Mouse (Mus musculus): Measurements from ENCODE around the gene Stk39.

The Stk39 gene

GRCm38 (mm10) chr2:68386313-68386863 lies 85.7 kb downstream of the Stk39 start:
- no peak for DNase-seq (ENCODE audit: low read depth, low spot score)
- Histone ChIP-seq H3K36me3 (ENCODE audit: control insufficient read depth, insufficient read depth, low read length, poor library complexity, severe bottlenecking) (no peaks in the 10 kb centered on the region), H3K27me3 (ENCODE audit: control insufficient read depth, insufficient read depth, low read length, poor library complexity, severe bottlenecking) (no peaks in the 10 kb centered on the region)

- no peaks in the 10 kb centered on the region for H3K27me3 ChIP-seq (ENCODE audit: control insufficient read depth, insufficient read depth, low read length, poor library complexity, severe bottlenecking)
- no peak for DNase-seq (ENCODE audit: low read depth, low spot score)
These were observed 86.3 kb downstream of the Stk39 start for GRCm38 (mm10) chr2:68385654-68386312.

GRCm38 (mm10) chr2:68383964-68384363 lies 88.1 kb downstream of the Stk39 start:
- no peaks in the 10 kb centered on the region for H3K27me3 ChIP-seq (ENCODE audit: control insufficient read depth, insufficient read depth, low read length, poor library complexity, severe bottlenecking)
- no peak for DNase-seq (ENCODE audit: low read depth, low spot score)
- no peaks in the 10 kb centered on the region for H3K36me3 ChIP-seq (ENCODE audit: control insufficient read depth, insufficient read depth, low read length, poor library complexity, severe bottlenecking)

More at GRCm38 (mm10) chr2:68385654-68386312, 86.3 kb downstream of the Stk39 start:
- H3K36me3 ChIP-seq (ENCODE audit: control insufficient read depth, insufficient read depth, low read length, poor library complexity, severe bottlenecking) = no peaks in the 10 kb centered on the region

- H3K36me3 ChIP-seq (ENCODE audit: control insufficient read depth, insufficient read depth, low read length, poor library complexity, severe bottlenecking) = no peaks in the 10 kb centered on the region
- H3K27me3 ChIP-seq (ENCODE audit: control insufficient read depth, insufficient read depth, low read length, poor library complexity, severe bottlenecking) = no peaks in the 10 kb centered on the region
- DNase-seq (ENCODE audit: low read depth, low spot score) = no peak
These were observed 89.5 kb downstream of the Stk39 start for GRCm38 (mm10) chr2:68382394-68383059.

- no peaks in the 10 kb centered on the region for H3K27me3 ChIP-seq (ENCODE audit: control insufficient read depth, insufficient read depth, low read length, poor library complexity, severe bottlenecking)
- no peak for DNase-seq (ENCODE audit: low read depth, low spot score)
- no peaks in the 10 kb centered on the region for H3K36me3 ChIP-seq (ENCODE audit: control insufficient read depth, insufficient read depth, low read length, poor library complexity, severe bottlenecking)
These were observed 90.2 kb downstream of the Stk39 start for GRCm38 (mm10) chr2:68381881-68382280.

GRCm38 (mm10) chr2:68381205-68381604 lies 90.9 kb downstream of the Stk39 start:
- no peaks in the 10 kb centered on the region for H3K36me3 ChIP-seq (ENCODE audit: control insufficient read depth, insufficient read depth, low read length, poor library complexity, severe bottlenecking)
- DNase-seq (ENCODE audit: low read depth, low spot score) = no peak
- H3K27me3 ChIP-seq (ENCODE audit: control insufficient read depth, insufficient read depth, low read length, poor library complexity, severe bottlenecking) = no peaks in the 10 kb centered on the region

GRCm38 (mm10) chr2:68379631-68380030 lies 92.4 kb downstream of the Stk39 start:
- Histone ChIP-seq H3K36me3 (ENCODE audit: control insufficient read depth, insufficient read depth, low read length, poor library complexity, severe bottlenecking) (no peaks in the 10 kb centered on the region), H3K27me3 (ENCODE audit: control insufficient read depth, insufficient read depth, low read length, poor library complexity, severe bottlenecking) (no peaks in the 10 kb centered on the region)
- DNase-seq (ENCODE audit: low read depth, low spot score) = no peak

- Histone ChIP-seq H3K27me3 (ENCODE audit: control insufficient read depth, insufficient read depth, low read length, poor library complexity, severe bottlenecking) (no peaks in the 10 kb centered on the region), H3K36me3 (ENCODE audit: control insufficient read depth, insufficient read depth, low read length, poor library complexity, severe bottlenecking) (no peaks in the 10 kb centered on the region)
- no peak for DNase-seq (ENCODE audit: low read depth, low spot score)
These were observed 93.7 kb downstream of the Stk39 start for GRCm38 (mm10) chr2:68378319-68378718.

- no peaks in the 10 kb centered on the region for H3K27me3 ChIP-seq (ENCODE audit: control insufficient read depth, insufficient read depth, low read length, poor library complexity, severe bottlenecking)
- H3K36me3 ChIP-seq (ENCODE audit: control insufficient read depth, insufficient read depth, low read length, poor library complexity, severe bottlenecking) = no peaks in the 10 kb centered on the region
- no peak for DNase-seq (ENCODE audit: low read depth, low spot score)
These were observed 94.8 kb downstream of the Stk39 start for GRCm38 (mm10) chr2:68377251-68377681.

- Histone ChIP-seq H3K27me3 (ENCODE audit: control insufficient read depth, insufficient read depth, low read length, poor library complexity, severe bottlenecking) (no peaks in the 10 kb centered on the region), H3K36me3 (ENCODE audit: control insufficient read depth, insufficient read depth, low read length, poor library complexity, severe bottlenecking) (no peaks in the 10 kb centered on the region)
- DNase-seq (ENCODE audit: low read depth, low spot score) = no peak
These were observed 95.4 kb downstream of the Stk39 start for GRCm38 (mm10) chr2:68376660-68377059.

GRCm38 (mm10) chr2:68374202-68374601 lies 97.9 kb downstream of the Stk39 start:
- H3K36me3 ChIP-seq (ENCODE audit: control insufficient read depth, insufficient read depth, low read length, poor library complexity, severe bottlenecking) = no peaks in the 10 kb centered on the region
- no peak for DNase-seq (ENCODE audit: low read depth, low spot score)
- H3K27me3 ChIP-seq (ENCODE audit: control insufficient read depth, insufficient read depth, low read length, poor library complexity, severe bottlenecking) = no peaks in the 10 kb centered on the region

GRCm38 (mm10) chr2:68371912-68372311 lies 100.2 kb downstream of the Stk39 start:
- Histone ChIP-seq H3K36me3 (ENCODE audit: control insufficient read depth, insufficient read depth, low read length, poor library complexity, severe bottlenecking) (no peaks in the 10 kb centered on the region), H3K27me3 (ENCODE audit: control insufficient read depth, insufficient read depth, low read length, poor library complexity, severe bottlenecking) (no peaks in the 10 kb centered on the region)
- no peak for DNase-seq (ENCODE audit: low read depth, low spot score)

GRCm38 (mm10) chr2:68370326-68370725 lies 101.7 kb downstream of the Stk39 start:
- Histone ChIP-seq H3K27me3 (ENCODE audit: control insufficient read depth, insufficient read depth, low read length, poor library complexity, severe bottlenecking) (no peaks in the 10 kb centered on the region), H3K36me3 (ENCODE audit: control insufficient read depth, insufficient read depth, low read length, poor library complexity, severe bottlenecking) (no peaks in the 10 kb centered on the region)
- DNase-seq (ENCODE audit: low read depth, low spot score) = no peak

- no peak for DNase-seq (ENCODE audit: low read depth, low spot score)
- no peaks in the 10 kb centered on the region for H3K36me3 ChIP-seq (ENCODE audit: control insufficient read depth, insufficient read depth, low read length, poor library complexity, severe bottlenecking)
- H3K27me3 ChIP-seq (ENCODE audit: control insufficient read depth, insufficient read depth, low read length, poor library complexity, severe bottlenecking) = no peaks in the 10 kb centered on the region
These were observed 103.0 kb downstream of the Stk39 start for GRCm38 (mm10) chr2:68369080-68369479.

GRCm38 (mm10) chr2:68367944-68368343 lies 104.1 kb downstream of the Stk39 start:
- DNase-seq (ENCODE audit: low read depth, low spot score) = no peak
- Histone ChIP-seq H3K36me3 (ENCODE audit: control insufficient read depth, insufficient read depth, low read length, poor library complexity, severe bottlenecking) (no peaks in the 10 kb centered on the region), H3K27me3 (ENCODE audit: control insufficient read depth, insufficient read depth, low read length, poor library complexity, severe bottlenecking) (no peaks in the 10 kb centered on the region)

Measured in splenic B cell, adult 2 months (primary cell).